17 mouse cellular contexts compared by ENCODE assay signal in genomic region chr8:107257223-107257622, GRCm38 (mm10). TPM values are rescaled to one million over a fixed set of nuclear protein-coding genes. Genes with fewer than 3 reads are reported as not detected.
DNase-seq lines count a peak whose midpoint lies in the region; ATAC-seq and TF ChIP-seq lines count a peak whose summit lies in the region.
"Had no signal": no experiment of that assay in that cellular context is flagged by ENCODE, and none has a peak within 500 bp of the region (broad histone marks: within the 10 kb centered on the region; RNA-seq: fewer than 3 reads in every experiment).

No protein-coding gene starts in this region.

- H3K9me3 ChIP-seq in forebrain, postnatal 0 days (ENCODE audit: low read length), result no peaks in the 10 kb centered on the region
- no peaks in the 10 kb centered on the region for H3K9me3 ChIP-seq in forebrain, embryonic 12.5 days
- H3K9me3 ChIP-seq in limb, embryonic 12.5 days, result no peaks in the 10 kb centered on the region
- no peaks in the 10 kb centered on the region for H3K9me3 ChIP-seq in limb, embryonic 10.5 days (replicated peaks)
- H3K9me3 ChIP-seq in hindbrain, embryonic 11.5 days (ENCODE audit: control insufficient read depth, low read length), result no peaks in the 10 kb centered on the region
- H3K9me3 ChIP-seq: liver, embryonic 13.5 days had no signal

- no peaks in the 10 kb centered on the region for H3K36me3 ChIP-seq in forebrain, postnatal 0 days (ENCODE audit: insufficient read depth)
- H3K36me3 ChIP-seq in forebrain, embryonic 12.5 days (replicated peaks), result no peaks in the 10 kb centered on the region
- H3K36me3 ChIP-seq in limb, embryonic 12.5 days, result no peaks in the 10 kb centered on the region
- no peaks in the 10 kb centered on the region for H3K36me3 ChIP-seq in limb, embryonic 10.5 days
- H3K36me3 ChIP-seq in hindbrain, embryonic 11.5 days (ENCODE audit: control insufficient read depth, insufficient read depth, low read length), result no peaks in the 10 kb centered on the region
- H3K36me3 ChIP-seq: liver, embryonic 13.5 days had no signal

- ATAC-seq in forebrain, postnatal 0 days, result no peak
- ATAC-seq in forebrain, embryonic 12.5 days (ENCODE audit: low FRiP score), result no peak
- peak; percentile 68; the same call in 1 of the 2 replicates for ATAC-seq in limb, embryonic 12.5 days (ENCODE audit: insufficient number of reproducible peaks, insufficient read depth, low FRiP score, low TSS enrichment, low read depth)
- no peak for ATAC-seq in hindbrain, embryonic 11.5 days (ENCODE audit: low FRiP score)
- ATAC-seq: intestine, embryonic 16.5 days had no signal

- H3K4me2 ChIP-seq in forebrain, postnatal 0 days (ENCODE audit: low read depth), result no peak overlapping the region
- no peak overlapping the region for H3K4me2 ChIP-seq in forebrain, embryonic 12.5 days
- no peak overlapping the region for H3K4me2 ChIP-seq in limb, embryonic 12.5 days
- no peak overlapping the region for H3K4me2 ChIP-seq in hindbrain, embryonic 11.5 days (replicated peaks; ENCODE audit: low read depth, low read length)
- H3K4me2 ChIP-seq: liver, embryonic 13.5 days had no signal

- DNase-seq in forebrain, postnatal 0 days, result peak; percentile 63
- no peak for DNase-seq in limb, embryonic 10.5 days (ENCODE audit: low spot score)
- peak; percentile 7 for DNase-seq in layer of hippocampus, postnatal 36 days
- peak; percentile 11 for DNase-seq in right cerebral cortex, postnatal 4 days
- DNase-seq in hindbrain, embryonic 11.5 days (ENCODE audit: low spot score), result no peak
- no peak for DNase-seq in gastrocnemius, postnatal 10 days
- DNase-seq: B cell, adult 2 months; cerebellum, adult 11-12 months; heart, adult 18-20 months; heart, postnatal 14 days; liver, embryonic 13.5 days; midbrain, embryonic 14.5 days; thymus, postnatal 25 days had no signal

- WGBS in forebrain, postnatal 0 days, result 63% methylated on average over 5 of the region's 5 CpGs
- WGBS in forebrain, embryonic 12.5 days, result 75% methylated on average over 5 of the region's 5 CpGs
- WGBS in limb, embryonic 12.5 days, result 62% methylated on average over 5 of the region's 5 CpGs
- WGBS in limb, embryonic 10.5 days, result 79% methylated on average over 5 of the region's 5 CpGs
- 81% methylated on average over 5 of the region's 5 CpGs for WGBS in hindbrain, embryonic 11.5 days

- H3K27ac ChIP-seq in forebrain, postnatal 0 days (ENCODE audit: low read depth, low read length), result 0 out of 2 replicates have a peak overlapping the region, but pooled peaks have one; percentile 2
- H3K27ac ChIP-seq in forebrain, embryonic 12.5 days, result no peak overlapping the region
- peak overlapping the region; percentile 59 for H3K27ac ChIP-seq in limb, embryonic 12.5 days
- H3K27ac ChIP-seq in limb, embryonic 10.5 days, result no peak overlapping the region
- H3K27ac ChIP-seq in hindbrain, embryonic 11.5 days (ENCODE audit: low read depth, low read length), result no peak overlapping the region
- H3K27ac ChIP-seq: liver, embryonic 13.5 days; macrophage had no signal

- H3K4me3 ChIP-seq in forebrain, postnatal 0 days (ENCODE audit: low read depth, low read length), result no peak overlapping the region
- no peak overlapping the region for H3K4me3 ChIP-seq in forebrain, embryonic 12.5 days (replicated peaks)
- no peak overlapping the region for H3K4me3 ChIP-seq in limb, embryonic 12.5 days (replicated peaks)
- H3K4me3 ChIP-seq in limb, embryonic 10.5 days, result no peak overlapping the region
- H3K4me3 ChIP-seq in hindbrain, embryonic 11.5 days (ENCODE audit: low read depth, low read length), result no peak overlapping the region
- H3K4me3 ChIP-seq: liver, embryonic 13.5 days had no signal

- H3K9ac ChIP-seq in forebrain, postnatal 0 days, result no peak overlapping the region
- no peak overlapping the region for H3K9ac ChIP-seq in forebrain, embryonic 12.5 days
- H3K9ac ChIP-seq in limb, embryonic 12.5 days (replicated peaks), result no peak overlapping the region
- no peak overlapping the region for H3K9ac ChIP-seq in hindbrain, embryonic 11.5 days (ENCODE audit: low read depth, low read length)
- H3K9ac ChIP-seq: liver, embryonic 13.5 days had no signal

- H3K4me1 ChIP-seq in forebrain, postnatal 0 days (ENCODE audit: insufficient read depth), result no peaks in the 10 kb centered on the region
- no peaks in the 10 kb centered on the region; the same call in 1 of the 2 replicates for H3K4me1 ChIP-seq in forebrain, embryonic 12.5 days
- H3K4me1 ChIP-seq in limb, embryonic 12.5 days (replicated peaks), result peaks cover 8% of the 10 kb centered on the region; the same call in 1 of the 2 replicates
- 0 out of 2 replicates have a peak, but pooled peaks cover 4% of the 10 kb centered on the region for H3K4me1 ChIP-seq in limb, embryonic 10.5 days
- H3K4me1 ChIP-seq in hindbrain, embryonic 11.5 days (replicated peaks; ENCODE audit: control insufficient read depth, insufficient read depth, low read length), result no peaks in the 10 kb centered on the region

- no peak for TF ChIP-seq CTCF in forebrain, postnatal 0 days (IDR thresholded peaks at IDR 0.05; ENCODE audit: low read depth)

- H3K27me3 ChIP-seq in forebrain, postnatal 0 days (ENCODE audit: insufficient read depth, low read length), result no peaks in the 10 kb centered on the region
- H3K27me3 ChIP-seq in forebrain, embryonic 12.5 days, result no peaks in the 10 kb centered on the region
- H3K27me3 ChIP-seq in limb, embryonic 12.5 days, result no peaks in the 10 kb centered on the region
- H3K27me3 ChIP-seq in limb, embryonic 10.5 days (ENCODE audit: low read depth, poor library complexity, severe bottlenecking), result no peaks in the 10 kb centered on the region
- no peaks in the 10 kb centered on the region for H3K27me3 ChIP-seq in hindbrain, embryonic 11.5 days (ENCODE audit: control insufficient read depth, insufficient read depth, low read length)
- H3K27me3 ChIP-seq: liver, embryonic 13.5 days had no signal

RNA-seq across cellular contexts. Expression of gene Nfat5, which starts 36.0 kb away (rescaled TPM):
- 13.5 and 22.1 TPM in 2 replicates for total RNA-seq in forebrain, postnatal 0 days (2014; rRNA removed)
- polyA plus RNA-seq in forebrain, postnatal 0 days (2015; fragmentation: Nextera tagmentation; extraction: Ambion mirVana), result 1.2 and 4.2 TPM in 2 replicates
- 11.1 and 14.0 TPM in 2 replicates for polyA plus RNA-seq in forebrain, embryonic 12.5 days (2016; fragmentation: Nextera tagmentation; extraction: Ambion mirVana)
- 18.5 and 21.7 TPM in 2 replicates for polyA plus RNA-seq in limb, embryonic 12.5 days (2016; fragmentation: Nextera tagmentation; extraction: Ambion mirVana)
- polyA plus RNA-seq in limb, embryonic 10.5 days (2016; fragmentation: Nextera tagmentation; extraction: Ambion mirVana), result 10.0 and 13.0 TPM in 2 replicates
- 10 to 100 TPM; 59.4 to 63.2 TPM for total RNA-seq in layer of hippocampus, postnatal 36 days (2021)
- 10.1 and 14.7 TPM in 2 replicates for polyA plus RNA-seq in hindbrain, embryonic 11.5 days (2014; fragmentation: Nextera tagmentation; extraction: Ambion mirVana)
- 10 to 100 TPM; 23.2 to 32.7 TPM for total RNA-seq in gastrocnemius, postnatal 10 days (2021)

Comparison
In these comparisons a context has a peak if more than half of its experiments do, and no peak if none do; other contexts are left out.
1. H3K27ac ChIP-seq: peak in forebrain, postnatal 0 days (single experiment) and limb, embryonic 12.5 days (single experiment); none in forebrain, embryonic 12.5 days (single experiment), limb, embryonic 10.5 days (single experiment) and hindbrain, embryonic 11.5 days (single experiment).
2. DNase-seq: peak in forebrain, postnatal 0 days (single experiment), layer of hippocampus, postnatal 36 days (2 of 2) and right cerebral cortex, postnatal 4 days (single experiment); none in limb, embryonic 10.5 days (single experiment), hindbrain, embryonic 11.5 days (single experiment) and gastrocnemius, postnatal 10 days (single experiment).